Mouse (Mus musculus) adrenal gland, adult (tissue): ENCODE measurements around the gene Prkn.

ENCODE experiments used
- DNase-seq, 2 experiments: peaks; one replicate each; pipeline ENCODE4 v3.0.0; 2022 to 2023; ENCODE audit warnings: low spot score in 1 of 2; ENCODE audit not compliant: inconsistent age in 2 of 2

Prkn gene

GRCm38 (mm10) chr17:10840148-10840707, at the start of gene Prkn, which contains the start of gene Pacrg:
Gene Prkn (plus strand): TSS chr17:10840384.
Gene Pacrg (minus strand): TSS chr17:10840311.
- DNase-seq, result peak; percentile 99

- DNase-seq, result peak in 1 of 2 experiments; percentile 24
Observed at GRCm38 (mm10) chr17:10791661-10792060, 48.5 kb upstream of the Prkn start.

GRCm38 (mm10) chr17:10806692-10807091, 33.5 kb upstream of the Prkn start:
- no peak for DNase-seq

- DNase-seq, result no peak
Observed at GRCm38 (mm10) chr17:10807261-10807998, 32.8 kb upstream of the Prkn start.

GRCm38 (mm10) chr17:10808571-10808970, 31.6 kb upstream of the Prkn start:
- DNase-seq, result no peak

- DNase-seq, result no peak
Observed at GRCm38 (mm10) chr17:10818971-10819370, 21.2 kb upstream of the Prkn start.

- peak; percentile 61 to 87 for DNase-seq
Observed at GRCm38 (mm10) chr17:10840731-10841201, 582 bp downstream of the Prkn start.

- DNase-seq, result no peak
Observed at GRCm38 (mm10) chr17:10854207-10854606, 14.0 kb downstream of the Prkn start.

GRCm38 (mm10) chr17:10874208-10875187, 34.3 kb downstream of the Prkn start:
- no peak for DNase-seq

GRCm38 (mm10) chr17:10878986-10879385, 38.8 kb downstream of the Prkn start:
- no peak for DNase-seq

- no peak for DNase-seq
Observed at GRCm38 (mm10) chr17:10882260-10882659, 42.1 kb downstream of the Prkn start.

GRCm38 (mm10) chr17:10887924-10888323, 47.7 kb downstream of the Prkn start:
- DNase-seq, result no peak

GRCm38 (mm10) chr17:10901686-10902228, 61.6 kb downstream of the Prkn start:
- DNase-seq, result no peak

- DNase-seq, result no peak
Observed at GRCm38 (mm10) chr17:10936698-10937097, 96.5 kb downstream of the Prkn start.

- no peak for DNase-seq
Observed at GRCm38 (mm10) chr17:10937844-10938243, 97.7 kb downstream of the Prkn start.

GRCm38 (mm10) chr17:10938755-10939154, 98.6 kb downstream of the Prkn start:
- DNase-seq, result no peak

- peak in 1 of 2 experiments; percentile 9 for DNase-seq
Observed at GRCm38 (mm10) chr17:10946552-10946951, 106.4 kb downstream of the Prkn start.

- peak in 1 of 2 experiments; percentile 10 for DNase-seq
Observed at GRCm38 (mm10) chr17:10947614-10948013, 107.4 kb downstream of the Prkn start.

GRCm38 (mm10) chr17:10959066-10959864, 119.1 kb downstream of the Prkn start:
- DNase-seq, result peak in 1 of 2 experiments; percentile 15

GRCm38 (mm10) chr17:10962151-10962550, 122.0 kb downstream of the Prkn start:
- peak in 1 of 2 experiments; percentile 9 for DNase-seq
